Mouse (Mus musculus): ENCODE data around the gene Plcg1.

Plcg1 gene

DNA sequence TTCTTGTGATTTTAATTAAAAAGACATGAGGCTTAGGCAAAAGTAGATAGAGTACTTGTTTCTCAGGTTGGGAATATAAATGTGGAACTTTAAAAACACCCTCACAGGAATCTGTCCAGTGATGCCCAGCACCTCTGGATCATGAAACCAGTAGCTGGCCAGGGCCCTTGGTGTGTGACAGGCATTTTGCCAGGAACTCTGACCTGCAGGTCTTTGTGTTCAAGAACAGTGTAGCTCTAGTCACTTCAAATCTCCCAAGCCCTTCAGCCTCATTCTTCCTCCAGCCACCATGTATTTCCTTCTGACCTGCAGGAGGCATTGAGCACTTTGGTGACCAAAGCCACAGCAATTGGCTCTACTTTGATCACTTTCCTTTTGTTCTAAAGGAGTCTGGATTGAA is 39.3 kb downstream of the Plcg1 start:
- DNase-seq (ENCODE audit: low spot score in 2 of 2): peak; percentile 2 to 4

DNA sequence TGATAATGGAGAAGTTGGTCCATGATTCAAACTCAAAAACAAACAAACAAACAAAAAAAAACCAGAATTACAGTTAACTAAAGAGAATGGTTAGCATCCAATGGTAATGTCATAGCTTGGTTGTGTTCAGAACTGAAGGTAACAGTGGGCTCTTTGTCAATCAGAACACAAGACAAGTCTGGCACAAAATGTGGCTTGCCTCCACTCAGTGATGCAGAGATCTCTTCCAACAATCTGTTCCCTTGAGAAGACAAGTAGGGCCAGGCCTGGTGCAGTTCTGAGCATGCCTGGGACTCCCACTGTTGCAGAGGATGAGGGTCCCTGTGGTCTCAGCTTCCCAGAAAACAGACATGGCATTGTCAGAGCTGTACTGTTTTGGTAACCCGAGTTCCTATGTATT is 39.8 kb downstream of the Plcg1 start:
- DNase-seq (ENCODE audit: low spot score in 2 of 2): peak; percentile 2 to 5

DNA sequence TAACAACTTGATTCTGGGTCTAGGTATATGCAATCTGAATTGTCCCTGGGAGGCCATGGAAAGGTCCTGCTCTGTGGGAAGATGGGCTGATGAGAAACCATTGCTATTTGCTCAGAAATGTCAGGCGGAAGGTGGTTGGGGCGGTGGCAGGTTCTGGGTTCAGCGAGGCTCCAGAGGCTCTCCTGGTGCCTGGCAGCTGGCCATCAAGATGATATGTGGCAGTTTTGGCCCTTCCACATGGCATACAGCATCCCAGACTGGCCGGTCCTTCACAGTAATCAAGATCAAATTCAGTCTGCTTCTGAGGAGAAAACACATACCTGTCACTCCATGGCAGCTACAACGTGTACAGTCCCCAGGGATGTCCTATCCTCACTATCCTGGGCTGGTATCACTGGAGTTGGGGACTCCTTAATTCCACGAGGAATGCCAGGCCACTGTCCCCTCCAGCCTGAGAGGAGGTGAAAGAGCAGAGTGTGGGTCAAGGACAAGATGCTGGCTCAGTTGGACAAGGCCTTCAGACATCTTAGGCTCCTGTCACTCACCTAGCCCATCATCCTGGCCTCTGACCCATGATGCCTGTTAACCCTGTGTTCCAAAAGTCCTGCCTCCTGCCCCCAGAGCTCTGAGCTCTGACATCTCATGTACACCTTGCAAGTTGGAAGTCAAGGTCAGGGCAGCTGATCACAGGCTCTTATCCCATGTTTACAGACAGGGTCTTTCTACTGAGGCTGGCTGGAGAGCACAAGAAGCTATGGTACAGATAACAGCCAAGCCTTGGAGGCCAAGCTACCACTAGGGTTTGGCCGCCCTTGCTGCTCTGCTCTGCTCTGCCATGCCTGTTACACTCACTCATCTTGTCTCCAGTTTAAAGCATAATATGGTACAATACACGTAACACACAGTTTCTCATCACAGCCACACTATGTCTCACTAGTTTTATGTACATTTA is 40.5 kb downstream of the Plcg1 start:
- DNase-seq (ENCODE audit: low spot score in 2 of 2): peak in 1 of 2 experiments; percentile 6

DNA sequence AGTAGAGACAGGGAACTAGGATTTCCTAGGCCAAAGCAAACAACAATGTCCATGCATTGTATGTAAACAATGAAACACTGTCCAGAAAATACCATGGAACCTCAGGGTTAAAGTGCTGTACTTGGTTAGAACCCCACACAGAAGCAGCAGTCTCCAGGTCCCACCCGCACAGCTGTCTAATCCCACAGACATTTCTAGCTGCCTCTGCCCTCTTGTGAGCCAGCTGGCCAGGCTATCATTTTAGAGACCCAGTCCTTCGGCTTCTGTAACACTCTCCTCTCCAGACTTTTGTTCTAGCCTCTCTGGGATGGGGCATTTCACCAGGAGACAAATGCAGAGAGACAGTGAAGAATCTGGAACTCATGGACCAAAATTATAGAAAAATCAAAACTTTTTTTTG is 46.9 kb downstream of the Plcg1 start:
- DNase-seq (ENCODE audit: low spot score in 2 of 2): no peak

DNA sequence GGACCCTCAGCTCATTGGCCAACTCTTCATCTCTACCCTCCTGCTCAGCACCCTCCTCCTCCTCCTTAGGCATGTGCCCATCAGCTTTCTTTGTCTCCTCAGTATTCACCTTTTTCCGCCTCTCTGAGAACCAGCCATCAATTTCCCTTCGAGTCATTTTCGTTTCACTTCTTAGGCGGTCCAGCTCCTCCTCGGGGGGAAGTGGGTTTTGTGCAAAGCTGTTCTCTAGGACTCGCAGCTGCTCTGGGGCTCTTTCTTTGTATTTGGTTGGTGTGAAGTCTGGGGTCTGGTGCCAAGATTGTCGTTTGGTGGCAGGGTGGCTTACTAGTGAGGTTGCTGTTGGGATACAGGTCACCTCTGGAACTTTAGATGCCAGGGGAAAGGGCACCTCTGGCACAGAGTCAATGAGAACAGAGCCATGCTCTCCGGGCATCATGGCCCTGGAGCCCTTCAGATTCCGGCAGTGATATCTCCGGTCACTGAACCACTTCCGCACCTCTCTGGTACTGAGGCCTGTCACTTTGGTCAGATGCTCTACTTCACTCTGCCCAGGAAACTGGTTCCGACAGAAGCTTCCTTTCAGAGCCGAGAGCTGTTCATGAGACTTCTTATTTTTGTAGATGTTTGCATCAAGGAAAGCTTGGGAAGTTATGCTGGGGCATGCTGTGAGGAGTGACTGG is 49.2 kb downstream of the Plcg1 start:
- DNase-seq (ENCODE audit: low spot score in 2 of 2): no peak

DNA sequence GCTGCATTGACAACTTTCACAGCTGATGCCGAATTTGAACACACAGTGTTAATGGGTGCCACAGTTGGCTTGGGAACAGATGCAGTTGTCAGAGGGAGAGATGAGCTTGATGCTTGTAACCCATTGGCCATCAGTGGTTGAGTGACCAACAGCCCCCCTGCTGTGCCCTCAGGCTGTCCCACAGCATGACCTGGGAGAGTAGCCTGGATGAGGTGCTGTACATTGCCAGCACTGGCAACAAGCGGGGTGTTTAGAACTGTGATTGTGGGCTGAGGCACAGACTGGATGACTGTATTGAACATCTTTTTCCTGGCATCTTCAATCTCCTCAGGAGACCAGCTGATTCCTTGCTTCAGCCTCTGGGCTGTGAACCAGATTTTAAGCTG is 49.7 kb downstream of the Plcg1 start:
- no peak for DNase-seq (ENCODE audit: low spot score in 2 of 2)

DNA sequence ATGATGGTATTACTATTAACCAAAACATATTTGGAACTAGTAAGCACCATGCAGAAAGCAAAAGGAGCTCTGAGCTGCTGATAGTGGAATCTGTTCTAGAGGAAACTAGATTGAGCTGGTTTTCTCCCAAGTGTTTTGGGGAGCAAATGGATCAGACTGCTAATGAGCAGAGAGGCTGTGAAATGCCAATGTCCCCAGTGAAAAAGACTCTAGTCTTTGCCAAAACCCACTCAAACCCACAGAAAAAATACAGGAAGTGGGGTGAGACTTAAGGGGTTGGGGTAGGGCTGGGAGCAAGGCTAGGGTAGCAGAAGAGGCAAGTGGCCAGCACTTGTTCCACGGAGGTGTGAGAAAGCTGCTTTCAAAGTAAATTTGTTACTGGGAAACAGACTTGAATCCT is 55.2 kb downstream of the Plcg1 start:
- DNase-seq (ENCODE audit: low spot score in 2 of 2): no peak

DNA sequence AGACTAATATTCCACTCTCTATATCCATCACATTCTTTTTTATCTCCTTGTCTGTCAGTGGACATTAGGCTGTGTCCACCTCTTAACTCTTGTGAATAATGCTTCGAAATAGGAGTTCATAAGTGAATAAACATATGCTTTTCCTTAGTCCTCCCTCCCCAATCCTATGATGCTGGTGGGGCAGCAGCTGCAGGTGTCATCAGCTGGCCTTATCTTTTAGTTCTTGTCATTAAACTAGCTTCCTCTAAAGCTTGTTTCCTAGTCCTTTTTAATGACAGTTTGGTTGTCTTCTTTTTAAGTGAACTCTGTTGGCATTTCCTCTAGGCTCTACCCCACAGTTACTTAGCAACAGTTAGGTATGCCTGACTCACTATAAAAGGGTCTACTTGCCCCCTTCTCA is 57.9 kb downstream of the Plcg1 start:
- no peak for DNase-seq (ENCODE audit: low spot score in 2 of 2)

DNA sequence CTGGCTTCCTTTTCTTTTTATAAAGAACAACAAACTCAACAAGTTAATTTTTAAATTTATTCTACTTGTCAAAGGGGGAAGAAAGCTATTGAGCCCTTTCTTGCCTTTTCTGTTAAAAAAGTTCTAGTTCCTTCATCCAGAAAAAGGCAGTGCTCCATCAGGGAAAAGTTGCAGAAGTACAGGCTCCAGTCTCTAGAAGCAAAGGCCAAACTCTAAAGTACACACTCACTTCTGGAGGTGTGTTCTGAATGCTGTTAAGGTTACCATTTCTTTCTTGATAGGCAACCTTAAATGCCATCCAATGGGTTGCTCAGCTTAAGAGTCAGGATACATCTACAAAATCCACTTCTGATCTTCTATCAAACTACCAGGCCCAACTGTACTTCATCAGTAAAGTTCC is 58.6 kb downstream of the Plcg1 start:
- DNase-seq (ENCODE audit: low spot score in 2 of 2): no peak

DNA sequence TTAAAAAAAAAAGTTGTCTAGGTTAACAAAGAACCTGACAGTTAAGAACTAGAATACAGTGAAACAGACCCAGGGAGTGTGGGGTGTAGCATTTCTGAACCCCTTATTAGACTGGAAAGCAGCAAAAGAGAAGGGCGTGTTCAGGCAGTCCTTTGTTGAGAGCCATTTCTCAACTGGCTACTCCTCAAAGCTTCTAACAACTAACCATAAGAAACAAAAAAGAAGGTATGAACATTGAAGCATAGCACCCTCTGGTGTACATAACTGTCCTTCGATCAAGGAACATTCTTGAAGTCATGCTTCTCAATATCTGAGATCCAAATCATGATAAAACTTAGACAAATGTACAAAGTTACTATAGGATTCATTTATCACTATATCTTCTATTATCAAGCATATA is 62.0 kb downstream of the Plcg1 start:
- DNase-seq (ENCODE audit: low spot score in 2 of 2): no peak

DNA sequence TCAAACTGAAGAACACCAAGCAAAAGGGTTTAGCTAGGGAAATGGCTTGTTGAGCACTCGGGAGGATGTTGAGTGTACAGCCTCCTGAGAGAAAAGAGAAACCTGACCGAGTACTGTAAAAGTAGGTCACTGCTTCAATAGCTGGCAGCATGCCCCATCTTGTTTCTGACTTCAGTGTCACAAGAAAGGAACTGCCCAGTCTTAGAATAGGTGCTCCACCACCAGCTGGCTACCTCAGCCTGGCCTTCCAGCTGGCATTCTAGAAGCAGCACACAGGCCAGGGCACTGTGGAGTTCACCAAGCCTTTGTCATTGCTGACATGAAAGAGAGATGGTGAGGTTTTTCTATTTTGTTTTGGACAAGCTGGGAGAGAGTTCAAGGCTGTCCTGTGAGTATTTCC is 65.9 kb downstream of the Plcg1 start:
- peak; percentile 39 to 41 for DNase-seq (ENCODE audit: low spot score in 2 of 2)

DNA sequence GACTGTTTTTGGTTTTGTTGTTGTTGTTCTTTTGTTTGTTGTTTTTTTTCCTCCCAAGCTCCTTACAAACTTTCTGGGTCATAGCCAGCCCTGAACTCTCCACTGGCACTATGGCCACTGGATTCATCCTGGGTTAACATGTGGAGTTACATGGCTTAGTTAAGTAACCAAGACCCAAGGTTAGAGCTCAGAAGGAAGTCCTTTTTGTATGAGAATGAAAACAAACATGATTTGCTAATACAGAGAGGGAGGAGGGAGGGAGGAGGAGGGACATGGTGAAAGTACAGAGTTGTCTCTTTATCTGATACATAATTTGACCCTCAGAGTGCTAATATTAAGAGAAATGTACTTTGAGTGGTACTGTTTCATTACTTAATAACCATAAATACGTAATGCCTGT is 67.1 kb downstream of the Plcg1 start:
- DNase-seq (ENCODE audit: low spot score in 2 of 2): no peak

DNA sequence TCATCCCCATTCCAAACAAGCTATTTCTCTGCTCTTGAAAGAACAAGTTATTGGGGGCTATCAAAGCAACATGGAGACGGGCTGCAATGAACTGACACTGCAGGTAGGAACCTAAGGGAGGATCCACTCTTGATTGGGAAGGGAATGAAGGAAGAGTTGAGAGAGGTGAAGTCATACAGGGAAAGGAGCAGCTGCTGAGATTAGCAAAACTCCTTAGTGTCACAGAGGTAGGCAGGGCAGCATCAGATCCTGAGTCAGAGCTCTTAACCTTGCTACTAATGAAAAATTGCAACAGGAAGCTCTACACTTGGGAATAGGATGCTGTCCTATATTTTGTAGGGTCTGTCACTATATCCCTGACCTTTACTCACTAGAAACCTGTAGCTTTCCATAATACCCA is 69.9 kb downstream of the Plcg1 start:
- no peak for DNase-seq (ENCODE audit: low spot score in 2 of 2)

DNA sequence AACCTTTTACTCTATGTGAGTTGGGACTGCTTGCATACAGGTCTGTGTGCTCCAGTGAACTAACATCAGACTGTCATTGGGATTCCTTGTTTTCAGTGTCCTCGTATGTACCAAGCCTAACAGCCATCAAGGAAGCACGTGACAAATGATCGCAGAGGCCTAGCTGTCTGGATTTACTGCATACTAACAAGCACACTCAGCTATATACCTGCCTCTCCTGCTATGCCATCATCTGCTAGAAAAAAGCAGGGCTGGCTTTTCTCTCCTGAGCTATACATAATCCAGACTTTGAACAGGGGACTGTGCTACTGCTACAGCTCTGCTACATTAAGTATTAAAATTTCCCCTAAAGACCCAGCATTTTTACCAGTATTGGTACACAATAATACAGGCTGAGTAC is 71.2 kb downstream of the Plcg1 start:
- no peak for DNase-seq (ENCODE audit: low spot score in 2 of 2)

DNA sequence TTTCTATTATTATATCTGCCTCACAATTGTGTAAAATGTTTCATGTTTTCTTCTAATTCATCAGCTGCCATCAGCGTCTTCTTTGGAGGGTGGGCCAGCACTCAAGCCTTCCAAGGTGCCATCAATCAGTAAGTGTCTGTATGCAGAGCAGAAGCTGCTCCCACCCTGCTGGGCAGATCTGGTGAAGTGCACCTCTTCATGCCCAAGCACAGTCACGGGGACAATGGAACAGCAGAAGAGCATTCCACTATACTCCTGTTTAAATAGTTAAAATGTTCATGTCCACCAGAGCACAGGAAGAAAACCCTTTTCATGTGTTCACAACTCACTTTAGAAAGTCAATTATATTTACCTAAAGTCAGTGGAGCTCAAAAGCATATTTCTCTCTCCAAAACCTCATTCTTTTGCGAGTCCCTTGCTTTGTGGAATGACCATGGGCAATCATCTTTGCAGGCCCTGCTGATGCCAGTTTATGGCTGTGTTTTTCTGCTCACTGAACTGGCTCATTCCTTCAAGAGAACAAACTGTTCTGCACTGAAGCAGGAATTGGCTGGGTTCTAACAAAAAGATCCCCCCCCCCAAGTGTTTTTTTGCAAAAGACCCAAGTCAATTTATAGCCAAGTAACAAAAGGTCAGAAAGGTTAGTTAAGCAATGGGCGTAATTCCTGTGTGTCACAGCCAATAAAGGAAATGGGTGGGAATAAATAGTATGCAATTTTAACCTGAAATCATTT is 73.9 kb downstream of the Plcg1 start:
- DNase-seq (ENCODE audit: low spot score in 2 of 2): no peak

DNA sequence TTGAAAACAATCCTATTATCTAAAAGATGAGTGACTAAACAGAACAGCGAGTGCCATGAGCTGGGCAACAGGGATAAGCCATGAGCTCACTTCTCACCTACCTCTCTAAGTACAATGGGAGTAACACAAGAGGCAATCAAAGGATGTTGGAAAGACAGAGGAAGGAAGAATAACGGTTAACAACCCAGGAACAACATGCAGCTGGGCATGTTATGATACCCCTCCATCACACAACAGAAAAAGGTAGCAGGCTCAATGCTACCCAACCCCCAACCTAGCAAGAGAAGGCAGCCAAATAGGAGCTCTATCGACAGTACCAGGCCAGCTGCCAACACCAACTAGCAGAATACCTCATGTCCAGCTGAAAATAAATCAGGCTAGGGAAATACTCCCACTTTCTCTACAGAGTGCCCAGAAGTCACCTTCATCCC is 75.0 kb downstream of the Plcg1 start:
- DNase-seq (ENCODE audit: low spot score in 2 of 2): no peak

DNA sequence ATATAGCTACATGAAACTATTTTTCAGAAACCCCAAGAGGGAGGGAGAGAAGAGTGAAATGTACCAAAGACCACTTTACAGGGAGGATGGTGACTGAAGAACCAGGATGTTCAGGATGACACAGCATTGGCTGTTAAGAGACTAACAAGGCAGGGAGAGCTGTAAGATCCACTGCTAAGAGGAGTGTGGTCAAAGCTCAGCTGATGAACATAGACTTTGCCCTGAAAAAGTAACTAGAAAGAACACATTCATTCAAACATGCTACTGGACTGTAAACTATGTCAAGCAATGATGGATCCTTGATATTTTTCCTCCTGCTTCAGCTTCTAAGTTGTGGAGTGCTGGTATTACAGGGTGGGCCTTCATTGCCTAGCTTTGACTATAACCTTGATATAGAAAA is 79.3 kb downstream of the Plcg1 start:
- no peak for DNase-seq (ENCODE audit: low spot score in 2 of 2)

DNA sequence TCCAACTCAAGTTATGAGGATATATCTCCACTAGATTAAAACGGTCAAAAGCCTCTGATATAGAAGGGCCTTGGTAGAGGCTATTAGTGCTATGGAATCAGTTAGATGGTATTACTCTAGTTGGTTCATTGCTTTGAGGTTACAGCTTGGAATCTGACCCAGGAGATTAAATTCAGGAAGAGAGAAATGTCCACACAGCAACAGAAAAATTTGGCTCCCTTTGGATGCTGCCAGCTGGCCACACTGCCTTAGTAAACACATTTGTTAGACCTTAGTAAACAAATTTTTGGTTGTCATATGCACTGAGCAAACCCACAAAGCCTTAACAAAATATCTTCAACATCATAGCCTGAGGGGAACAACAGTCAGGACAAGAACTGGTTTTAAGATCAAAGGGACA is 79.7 kb downstream of the Plcg1 start:
- DNase-seq (ENCODE audit: low spot score in 2 of 2): no peak
